Mouse (Mus musculus) forebrain, embryonic 13.5 days (tissue): ENCODE measurements around the gene Egf. TPM values are rescaled to one million over a fixed set of nuclear protein-coding genes. Genes with fewer than 3 reads are reported as not detected.

Source experiments
- ATAC-seq: fragments of 200-750 bp; cut with Nextera tagmentation; 2 replicates; pipeline ENCODE4 v1.8.0; 2017
- H3K27ac ChIP-seq: fragments of 300-500 bp; sonication (generic); 2 replicates; pipeline ENCODE4 v1.5.1; 2015; ENCODE audit warnings: inconsistent platforms, mild to moderate bottlenecking, moderate library complexity
- H3K27me3 ChIP-seq: fragments of 300-500 bp; sonication (generic); 2 replicates; pipeline ENCODE4 v1.6.1; 2015; ENCODE audit warnings: mild to moderate bottlenecking, inconsistent platforms
- H3K36me3 ChIP-seq: fragments of 300-500 bp; sonication (generic); 2 replicates; pipeline ENCODE4 v1.6.1; 2015; ENCODE audit warnings: mild to moderate bottlenecking, inconsistent platforms; ENCODE audit not compliant: poor library complexity, severe bottlenecking
- H3K4me1 ChIP-seq: fragments of 300-500 bp; sonication (generic); 2 replicates; pipeline ENCODE4 v1.6.1; 2015; ENCODE audit warnings: inconsistent platforms
- H3K4me2 ChIP-seq: fragments of 300-500 bp; sonication (generic); 2 replicates; pipeline ENCODE4 v1.6.1; 2015; ENCODE audit warnings: inconsistent platforms, mild to moderate bottlenecking, moderate library complexity
- H3K4me3 ChIP-seq: fragments of 300-500 bp; sonication (generic); 2 replicates; pipeline ENCODE4 v1.5.1; 2015; ENCODE audit warnings: mild to moderate bottlenecking, inconsistent platforms
- H3K9ac ChIP-seq: fragments of 300-500 bp; sonication (generic); 2 replicates; pipeline ENCODE4 v1.6.1; 2015; ENCODE audit warnings: mild to moderate bottlenecking, inconsistent platforms
- H3K9me3 ChIP-seq: fragments of 300-500 bp; sonication (generic); replicated peaks from 2 replicates; pipeline ENCODE4 v1.6.1; 2016; ENCODE audit warnings: inconsistent platforms
- WGBS: fragments of 180-500 bp; shearing (Covaris S2); methylation state at CpG from one replicate; pipeline ENCODE4 v1.1.7; 2015; 5-methylcytosine and 5-hydroxymethylcytosine counted together
- polyA plus RNA-seq: library from polyadenylated mRNA; unstranded; fragments of >200 nt; fragmentation: Nextera tagmentation; extraction: Ambion mirVana; gene quantifications from 2 replicates; pipeline ENCODE4 v1.2.1, GENCODE M21; 2015

The Egf gene
- polyA plus RNA-seq, 1 experiment from 2014 or later: 1.7 TPM

- Histone ChIP-seq H3K36me3 (no peaks in the 10 kb centered on the region), H3K4me3 (no peak overlapping the region), H3K4me2 (no peak overlapping the region), H3K27me3 (no peaks in the 10 kb centered on the region), H3K9me3 (no peaks in the 10 kb centered on the region), H3K27ac (no peak overlapping the region), H3K9ac (no peak overlapping the region), H3K4me1 (peaks cover 6% of the 10 kb centered on the region; the same call in 1 of the 2 replicates)
- WGBS: 84% methylated on average over 5 of the region's 5 CpGs
- no peak for ATAC-seq
These were observed 108.3 kb downstream of the Egf start for GRCm38 (mm10) chr3:129646781-129647180.

- H3K9ac ChIP-seq: no peak overlapping the region
- WGBS: 78% methylated on average over 3 of the region's 3 CpGs
These were observed 109.7 kb downstream of the Egf start for GRCm38 (mm10) chr3:129645409-129645808.

GRCm38 (mm10) chr3:129641621-129642020 lies 113.5 kb downstream of the Egf start:
- no peak overlapping the region for H3K9ac ChIP-seq
- peaks cover 8% of the 10 kb centered on the region for H3K4me1 ChIP-seq
- no peak overlapping the region for H3K27ac ChIP-seq
- ATAC-seq: no peak
- H3K36me3 ChIP-seq: peaks cover 10% of the 10 kb centered on the region
- no peak overlapping the region for H3K4me2 ChIP-seq
- H3K9me3 ChIP-seq: no peaks in the 10 kb centered on the region
- WGBS: 86% methylated on average over 7 of the region's 7 CpGs
- H3K4me3 ChIP-seq: no peak overlapping the region
- H3K27me3 ChIP-seq: no peaks in the 10 kb centered on the region

More at GRCm38 (mm10) chr3:129645409-129645808, 109.7 kb downstream of the Egf start:
- H3K27me3 ChIP-seq: no peaks in the 10 kb centered on the region
- H3K9me3 ChIP-seq: no peaks in the 10 kb centered on the region
- peaks cover 6% of the 10 kb centered on the region; the same call in 1 of the 2 replicates for H3K4me1 ChIP-seq
- no peak overlapping the region for H3K27ac ChIP-seq
- H3K36me3 ChIP-seq: no peaks in the 10 kb centered on the region
- no peak overlapping the region for H3K4me2 ChIP-seq
- no peak overlapping the region for H3K4me3 ChIP-seq
- no peak for ATAC-seq

GRCm38 (mm10) chr3:129640211-129641000 lies 114.7 kb downstream of the Egf start:
- ATAC-seq: peak; percentile 91

GRCm38 (mm10) chr3:129639701-129640100 lies 115.4 kb downstream of the Egf start:
- Histone ChIP-seq H3K4me2 (no peak overlapping the region), H3K4me1 (peaks cover 8% of the 10 kb centered on the region), H3K27ac (no peak overlapping the region), H3K9ac (no peak overlapping the region), H3K27me3 (no peaks in the 10 kb centered on the region), H3K4me3 (no peak overlapping the region), H3K9me3 (no peaks in the 10 kb centered on the region), H3K36me3 (peaks cover 13% of the 10 kb centered on the region)
- ATAC-seq: no peak
- WGBS: 69% methylated on average over 5 of the region's 5 CpGs

More at GRCm38 (mm10) chr3:129640211-129641000, 114.7 kb downstream of the Egf start:
- Histone ChIP-seq H3K4me1 (peaks cover 8% of the 10 kb centered on the region), H3K9ac (no peak overlapping the region), H3K9me3 (no peaks in the 10 kb centered on the region), H3K36me3 (peaks cover 13% of the 10 kb centered on the region), H3K27ac (no peak overlapping the region), H3K4me3 (no peak overlapping the region), H3K4me2 (no peak overlapping the region), H3K27me3 (no peaks in the 10 kb centered on the region)
- WGBS: 51% methylated on average over 10 of the region's 10 CpGs

GRCm38 (mm10) chr3:129637446-129637845 lies 117.7 kb downstream of the Egf start:
- no peak overlapping the region for H3K27ac ChIP-seq
- H3K4me3 ChIP-seq: no peak overlapping the region
- no peaks in the 10 kb centered on the region for H3K27me3 ChIP-seq
- H3K36me3 ChIP-seq: peaks cover 25% of the 10 kb centered on the region
- H3K4me1 ChIP-seq: peaks cover 8% of the 10 kb centered on the region
- ATAC-seq: no peak
- H3K9me3 ChIP-seq: no peaks in the 10 kb centered on the region
- no peak overlapping the region for H3K4me2 ChIP-seq
- H3K9ac ChIP-seq: no peak overlapping the region
- WGBS: 95% methylated on average over 6 of the region's 6 CpGs

GRCm38 (mm10) chr3:129634260-129634901 lies 120.7 kb downstream of the Egf start:
- Histone ChIP-seq H3K9me3 (no peaks in the 10 kb centered on the region), H3K36me3 (peaks cover 41% of the 10 kb centered on the region), H3K4me3 (no peak overlapping the region), H3K4me2 (no peak overlapping the region), H3K9ac (no peak overlapping the region), H3K27ac (no peak overlapping the region), H3K4me1 (no peaks in the 10 kb centered on the region), H3K27me3 (no peaks in the 10 kb centered on the region)
- WGBS: 82% methylated on average over 11 of the region's 11 CpGs
- peak; percentile 55; the same call in 1 of the 2 replicates for ATAC-seq

GRCm38 (mm10) chr3:129633518-129633917 lies 121.6 kb downstream of the Egf start:
- 69% methylated on average over 8 of the region's 8 CpGs for WGBS

GRCm38 (mm10) chr3:129631857-129632256 lies 123.3 kb downstream of the Egf start:
- no peaks in the 10 kb centered on the region for H3K27me3 ChIP-seq
- WGBS: 92% methylated on average over 5 of the region's 5 CpGs
- ATAC-seq: no peak
- H3K4me3 ChIP-seq: no peak overlapping the region
- no peaks in the 10 kb centered on the region for H3K4me1 ChIP-seq
- H3K9me3 ChIP-seq: no peaks in the 10 kb centered on the region
- no peak overlapping the region for H3K27ac ChIP-seq
- H3K9ac ChIP-seq: no peak overlapping the region
- H3K36me3 ChIP-seq: peaks cover 49% of the 10 kb centered on the region
- no peak overlapping the region for H3K4me2 ChIP-seq

More at GRCm38 (mm10) chr3:129633518-129633917, 121.6 kb downstream of the Egf start:
- Histone ChIP-seq H3K9me3 (no peaks in the 10 kb centered on the region), H3K4me1 (no peaks in the 10 kb centered on the region), H3K4me2 (no peak overlapping the region), H3K36me3 (peaks cover 47% of the 10 kb centered on the region), H3K27ac (no peak overlapping the region), H3K27me3 (no peaks in the 10 kb centered on the region), H3K4me3 (no peak overlapping the region), H3K9ac (no peak overlapping the region)
- no peak for ATAC-seq

- H3K9me3 ChIP-seq: no peaks in the 10 kb centered on the region
- no peaks in the 10 kb centered on the region for H3K27me3 ChIP-seq
- no peak overlapping the region for H3K27ac ChIP-seq
- no peak for ATAC-seq
- peaks cover 45% of the 10 kb centered on the region for H3K36me3 ChIP-seq
- H3K9ac ChIP-seq: no peak overlapping the region
- H3K4me2 ChIP-seq: no peak overlapping the region
- WGBS: 86% methylated on average over 1 of the region's 1 CpGs
- no peaks in the 10 kb centered on the region for H3K4me1 ChIP-seq
- H3K4me3 ChIP-seq: no peak overlapping the region
These were observed 124.1 kb downstream of the Egf start for GRCm38 (mm10) chr3:129631018-129631417.
